Mouse (Mus musculus): Measurements from ENCODE around the gene Lrrc29. TPM values are rescaled to one million over a fixed set of nuclear protein-coding genes. Genes with fewer than 3 reads are reported as not detected.

Gene Lrrc29
- polyA plus RNA-seq (2015; fragmentation: Nextera tagmentation; extraction: Ambion mirVana): 0.68 and 1.1 TPM in 2 replicates

- peaks cover 36% of the 10 kb centered on the region; the same call in 1 of the 2 replicates for H3K36me3 ChIP-seq (replicated peaks)
- WGBS: under 1% methylated on average over 36 of the region's 36 CpGs
Observed at GRCm38 (mm10) chr8:105326141-105326672, at the start of gene Lrrc29, which contains the start of gene Tmem208. Gene Lrrc29 (minus strand): TSS chr8:105326278. Gene Tmem208 (plus strand): TSS chr8:105326354.

GRCm38 (mm10) chr8:105374513-105374966, 48.5 kb upstream of the Lrrc29 start:
- Histone ChIP-seq H3K4me1 (no peaks in the 10 kb centered on the region), H3K36me3 (replicated peaks) (no peaks in the 10 kb centered on the region), H3K27ac (no peak overlapping the region), H3K4me3 (peak overlapping the region; percentile 20), H3K4me2 (peak overlapping the region; percentile 45), H3K9ac (no peak overlapping the region), H3K9me3 (no peaks in the 10 kb centered on the region), H3K27me3 (replicated peaks) (no peaks in the 10 kb centered on the region)
- WGBS: 25% methylated on average over 33 of the region's 33 CpGs
- peak; percentile 48; the same call in 1 of the 2 replicates for ATAC-seq (replicated peaks)

More at GRCm38 (mm10) chr8:105326141-105326672, at the start of gene Lrrc29, which contains the start of gene Tmem208:
- Histone ChIP-seq H3K27ac (peak within 1 kb of the TSS; percentile 83), H3K27me3 (replicated peaks) (no peaks in the 10 kb centered on the region), H3K9ac (peak within 1 kb of the TSS; percentile 93), H3K4me2 (peak within 1 kb of the TSS; percentile 93), H3K4me1 (peaks cover 26% of the 10 kb centered on the region), H3K4me3 (peak within 1 kb of the TSS; percentile 91), H3K9me3 (no peaks in the 10 kb centered on the region)
- ATAC-seq (replicated peaks): peak; percentile 92

- 65% methylated on average over 2 of the region's 2 CpGs for WGBS
- H3K4me2 ChIP-seq: peak within 1 kb of the TSS; percentile 45; the same call in 1 of the 2 replicates
- no peaks in the 10 kb centered on the region for H3K4me1 ChIP-seq
Observed at GRCm38 (mm10) chr8:105373032-105373431, 47.0 kb upstream of the Lrrc29 start, which contains the start of gene Plekhg4. Gene Plekhg4 (plus strand): TSS chr8:105373274.

GRCm38 (mm10) chr8:105372473-105372872, 46.4 kb upstream of the Lrrc29 start:
- H3K27me3 ChIP-seq (replicated peaks): no peaks in the 10 kb centered on the region
- no peak overlapping the region for H3K4me3 ChIP-seq
- H3K4me1 ChIP-seq: no peaks in the 10 kb centered on the region
- 69% methylated on average over 9 of the region's 9 CpGs for WGBS
- no peak overlapping the region for H3K9ac ChIP-seq
- no peak for ATAC-seq (replicated peaks)
- H3K4me2 ChIP-seq: no peak overlapping the region
- 0 out of 2 replicates have a peak, but pooled peaks cover 2% of the 10 kb centered on the region for H3K36me3 ChIP-seq (replicated peaks)
- no peaks in the 10 kb centered on the region for H3K9me3 ChIP-seq
- no peak overlapping the region for H3K27ac ChIP-seq

More at GRCm38 (mm10) chr8:105373032-105373431, 47.0 kb upstream of the Lrrc29 start, which contains the start of gene Plekhg4:
- Histone ChIP-seq H3K27me3 (replicated peaks) (no peaks in the 10 kb centered on the region), H3K36me3 (replicated peaks) (no peaks in the 10 kb centered on the region), H3K27ac (no peak within 1 kb of the TSS), H3K4me3 (no peak within 1 kb of the TSS), H3K9ac (no peak within 1 kb of the TSS), H3K9me3 (no peaks in the 10 kb centered on the region)
- no peak for ATAC-seq (replicated peaks)

GRCm38 (mm10) chr8:105367107-105367506, 41.0 kb upstream of the Lrrc29 start:
- Histone ChIP-seq H3K27me3 (replicated peaks) (no peaks in the 10 kb centered on the region), H3K4me1 (no peaks in the 10 kb centered on the region), H3K27ac (no peak overlapping the region), H3K9ac (no peak overlapping the region), H3K36me3 (replicated peaks) (0 out of 2 replicates have a peak, but pooled peaks cover 4% of the 10 kb centered on the region), H3K4me3 (no peak overlapping the region), H3K9me3 (no peaks in the 10 kb centered on the region), H3K4me2 (no peak overlapping the region)
- ATAC-seq (replicated peaks): no peak
- 74% methylated on average over 2 of the region's 2 CpGs for WGBS

GRCm38 (mm10) chr8:105361751-105362702, 35.9 kb upstream of the Lrrc29 start:
- Histone ChIP-seq H3K27ac (no peak overlapping the region), H3K4me2 (no peak overlapping the region), H3K4me1 (no peaks in the 10 kb centered on the region), H3K27me3 (replicated peaks) (no peaks in the 10 kb centered on the region), H3K36me3 (replicated peaks) (no peaks in the 10 kb centered on the region), H3K4me3 (no peak overlapping the region), H3K9ac (no peak overlapping the region), H3K9me3 (no peaks in the 10 kb centered on the region)
- WGBS: 78% methylated on average over 12 of the region's 12 CpGs
- no peak for ATAC-seq (replicated peaks)

GRCm38 (mm10) chr8:105359646-105360045, 33.6 kb upstream of the Lrrc29 start:
- Histone ChIP-seq H3K27me3 (replicated peaks) (no peaks in the 10 kb centered on the region), H3K4me3 (no peak overlapping the region), H3K9ac (no peak overlapping the region), H3K36me3 (replicated peaks) (0 out of 2 replicates have a peak, but pooled peaks cover 3% of the 10 kb centered on the region), H3K9me3 (no peaks in the 10 kb centered on the region), H3K27ac (no peak overlapping the region), H3K4me1 (no peaks in the 10 kb centered on the region), H3K4me2 (no peak overlapping the region)
- 0 out of 2 replicates have a peak, but pooled peaks have one; percentile 35 for ATAC-seq (replicated peaks)
- WGBS: 36% methylated on average over 4 of the region's 4 CpGs

GRCm38 (mm10) chr8:105359208-105359607, 33.1 kb upstream of the Lrrc29 start:
- no peaks in the 10 kb centered on the region for H3K27me3 ChIP-seq (replicated peaks)
- no peaks in the 10 kb centered on the region for H3K4me1 ChIP-seq
- H3K4me3 ChIP-seq: no peak overlapping the region
- no peak overlapping the region for H3K27ac ChIP-seq
- no peak overlapping the region for H3K9ac ChIP-seq
- ATAC-seq (replicated peaks): peak; percentile 31; the same call in 1 of the 2 replicates
- H3K4me2 ChIP-seq: no peak overlapping the region
- 0 out of 2 replicates have a peak, but pooled peaks cover 3% of the 10 kb centered on the region for H3K36me3 ChIP-seq (replicated peaks)
- WGBS: 68% methylated on average over 15 of the region's 15 CpGs
- H3K9me3 ChIP-seq: no peaks in the 10 kb centered on the region

- Histone ChIP-seq H3K4me1 (no peaks in the 10 kb centered on the region), H3K27me3 (replicated peaks) (no peaks in the 10 kb centered on the region), H3K4me2 (no peak overlapping the region), H3K9me3 (no peaks in the 10 kb centered on the region), H3K36me3 (replicated peaks) (0 out of 2 replicates have a peak, but pooled peaks cover 3% of the 10 kb centered on the region), H3K9ac (no peak overlapping the region), H3K4me3 (no peak overlapping the region), H3K27ac (no peak overlapping the region)
- no peak for ATAC-seq (replicated peaks)
- WGBS: 87% methylated on average over 14 of the region's 14 CpGs
Observed at GRCm38 (mm10) chr8:105356681-105357080, 30.6 kb upstream of the Lrrc29 start.

GRCm38 (mm10) chr8:105355179-105356024, 29.3 kb upstream of the Lrrc29 start:
- Histone ChIP-seq H3K4me3 (no peak overlapping the region), H3K9ac (no peak overlapping the region), H3K4me2 (no peak overlapping the region), H3K36me3 (replicated peaks) (0 out of 2 replicates have a peak, but pooled peaks cover 3% of the 10 kb centered on the region), H3K4me1 (peaks cover 9% of the 10 kb centered on the region), H3K9me3 (no peaks in the 10 kb centered on the region), H3K27ac (no peak overlapping the region), H3K27me3 (replicated peaks) (no peaks in the 10 kb centered on the region)
- 53% methylated on average over 26 of the region's 26 CpGs for WGBS
- ATAC-seq (replicated peaks): no peak

GRCm38 (mm10) chr8:105354549-105354948, 28.5 kb upstream of the Lrrc29 start:
- ATAC-seq (replicated peaks): no peak
- no peak overlapping the region for H3K4me3 ChIP-seq
- 90% methylated on average over 4 of the region's 4 CpGs for WGBS

More at GRCm38 (mm10) chr8:105354549-105354948, 28.5 kb upstream of the Lrrc29 start:
- no peak overlapping the region for H3K4me2 ChIP-seq
- peaks cover 18% of the 10 kb centered on the region for H3K4me1 ChIP-seq
- no peaks in the 10 kb centered on the region for H3K27me3 ChIP-seq (replicated peaks)
- no peak overlapping the region for H3K27ac ChIP-seq
- H3K36me3 ChIP-seq (replicated peaks): 0 out of 2 replicates have a peak, but pooled peaks cover 3% of the 10 kb centered on the region
- H3K9me3 ChIP-seq: no peaks in the 10 kb centered on the region
- no peak overlapping the region for H3K9ac ChIP-seq
